Mouse (Mus musculus) thymus, postnatal 14 days (tissue): ENCODE data around the gene Ncapg2.

Experiments
- DNase-seq: peaks from one replicate; pipeline ENCODE4 v3.0.0; 2021

Ncapg2 gene

GRCm38 (mm10) chr12:116405045-116405835, at the start of gene Ncapg2:
Ncapg2 (plus strand) TSS chr12:116405402.
- peak; percentile 100 for DNase-seq

GRCm38 (mm10) chr12:116362091-116362490, 43.1 kb upstream of the Ncapg2 start:
- no peak for DNase-seq

GRCm38 (mm10) chr12:116366900-116367299, 38.3 kb upstream of the Ncapg2 start:
- no peak for DNase-seq

- DNase-seq, result no peak
Measured at GRCm38 (mm10) chr12:116367346-116367745, 37.9 kb upstream of the Ncapg2 start.

GRCm38 (mm10) chr12:116368857-116369256, 36.3 kb upstream of the Ncapg2 start:
- DNase-seq, result no peak

GRCm38 (mm10) chr12:116383101-116383500, 22.1 kb upstream of the Ncapg2 start:
- DNase-seq, result no peak

- no peak for DNase-seq
Measured at GRCm38 (mm10) chr12:116383995-116384394, 21.2 kb upstream of the Ncapg2 start.

- DNase-seq, result no peak
Measured at GRCm38 (mm10) chr12:116386802-116387201, 18.4 kb upstream of the Ncapg2 start.

- no peak for DNase-seq
Measured at GRCm38 (mm10) chr12:116389868-116390267, 15.3 kb upstream of the Ncapg2 start.

GRCm38 (mm10) chr12:116394327-116394726, 10.9 kb upstream of the Ncapg2 start:
- no peak for DNase-seq

- DNase-seq, result no peak
Measured at GRCm38 (mm10) chr12:116395312-116395711, 9.9 kb upstream of the Ncapg2 start.

- DNase-seq, result no peak
Measured at GRCm38 (mm10) chr12:116396072-116396695, 9.0 kb upstream of the Ncapg2 start.

GRCm38 (mm10) chr12:116404012-116404679, 1.1 kb upstream of the Ncapg2 start:
- DNase-seq, result peak; percentile 35

- no peak for DNase-seq
Measured at GRCm38 (mm10) chr12:116405836-116406155, 594 bp downstream of the Ncapg2 start.

GRCm38 (mm10) chr12:116407883-116408282, 2.7 kb downstream of the Ncapg2 start:
- DNase-seq, result no peak

GRCm38 (mm10) chr12:116414941-116415340, 9.7 kb downstream of the Ncapg2 start:
- DNase-seq, result no peak

- DNase-seq, result no peak
Measured at GRCm38 (mm10) chr12:116416514-116416913, 11.3 kb downstream of the Ncapg2 start.

GRCm38 (mm10) chr12:116421656-116422055, 16.5 kb downstream of the Ncapg2 start:
- no peak for DNase-seq

GRCm38 (mm10) chr12:116425392-116425791, 20.2 kb downstream of the Ncapg2 start:
- DNase-seq, result no peak

GRCm38 (mm10) chr12:116433742-116434141, 28.5 kb downstream of the Ncapg2 start:
- DNase-seq, result no peak

- no peak for DNase-seq
Measured at GRCm38 (mm10) chr12:116435232-116435631, 30.0 kb downstream of the Ncapg2 start.

GRCm38 (mm10) chr12:116436125-116436524, 30.9 kb downstream of the Ncapg2 start:
- no peak for DNase-seq

GRCm38 (mm10) chr12:116438591-116438990, 33.4 kb downstream of the Ncapg2 start:
- no peak for DNase-seq

- no peak for DNase-seq
Measured at GRCm38 (mm10) chr12:116442184-116442583, 37.0 kb downstream of the Ncapg2 start.
